Mouse (Mus musculus): ENCODE results near the gene Fgd1. TPM values are rescaled to one million over a fixed set of nuclear protein-coding genes. Genes with fewer than 3 reads are reported as not detected.

The Fgd1 gene
- 10 to 100 TPM; 12.0 to 31.3 TPM for polyA plus RNA-seq (2012; fragmentation: generic; extraction: Trizol)

DNA sequence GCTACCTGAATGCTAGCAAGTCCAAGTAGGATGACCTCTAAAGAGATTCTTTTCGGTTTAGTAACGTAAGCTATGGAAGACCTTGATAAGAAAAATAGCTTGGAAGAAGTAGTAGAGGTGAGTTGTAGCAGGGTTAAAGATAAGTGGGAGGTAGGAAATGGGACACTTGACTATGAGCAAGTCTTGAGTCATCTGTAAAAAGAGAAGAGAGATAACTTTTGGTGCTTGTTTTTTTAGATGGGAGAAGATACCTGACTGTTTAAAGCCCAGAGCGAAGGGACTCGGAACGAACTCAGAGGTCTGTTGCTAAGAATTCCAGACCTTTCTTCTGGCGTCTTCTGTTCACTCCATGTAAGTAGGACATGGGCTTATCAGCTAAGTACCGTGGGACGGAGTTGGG is at the start of gene Fgd1:
Gene Fgd1, plus strand, starts transcription at position 301 of the 400 bp plus-strand sequence.

GRCm38 (mm10) chrX:151016938-151017877 is 28.7 kb upstream of the Fgd1 start, which contains the start of gene Gnl3l:
Gene Gnl3l (minus strand): TSS chrX:151017322.

DNA sequence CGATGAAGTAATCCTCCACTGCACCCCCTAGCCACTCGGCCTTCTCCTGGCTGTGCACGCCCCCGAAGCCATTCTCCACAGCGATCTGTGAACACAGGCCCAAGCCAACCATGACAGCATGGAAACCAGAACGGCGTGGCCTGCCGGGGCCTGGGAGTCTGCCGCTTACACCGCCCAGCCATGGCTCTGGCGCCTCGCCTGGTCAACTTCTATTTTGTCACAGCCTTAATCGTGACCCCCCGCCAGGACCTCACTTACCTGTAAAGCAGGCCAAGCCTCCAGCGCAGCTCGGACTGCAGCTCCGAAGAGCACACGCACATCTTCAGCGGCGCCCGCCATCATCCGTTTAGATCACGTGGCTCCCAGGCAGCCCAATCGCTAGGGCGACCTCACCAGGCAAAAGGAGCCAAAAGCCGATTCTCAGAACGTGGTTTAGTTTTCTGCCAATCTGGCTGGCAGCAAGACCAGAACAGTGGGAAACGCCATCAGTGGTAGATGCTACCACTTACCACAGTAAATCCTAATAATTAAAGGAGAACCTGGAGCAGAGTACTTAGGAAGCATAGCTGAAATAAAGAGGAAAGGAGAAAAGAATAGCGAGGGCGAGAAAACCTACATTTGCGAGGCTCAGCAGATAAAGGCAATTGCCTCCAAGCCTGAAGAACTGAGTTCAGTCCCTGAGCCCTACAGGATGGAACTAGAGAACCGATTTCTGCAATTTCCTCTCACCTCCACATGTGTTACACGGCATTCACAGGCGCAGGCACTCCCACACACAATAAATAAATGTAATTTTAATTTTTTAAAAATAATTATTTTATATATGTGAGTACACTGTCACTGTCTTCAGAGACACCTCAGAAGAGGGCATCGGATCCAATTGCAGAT is 50.5 kb downstream of the Fgd1 start, which contains the start of gene Tsr2:
Gene Tsr2, minus strand, starts transcription at position 373 of the 888 bp plus-strand sequence.

Other genes starting within 250 kb of the Fgd1 start
- 100 to 1,000 TPM in 1 of 2 experiments, 10 to 100 TPM in 1; 24.2 to 432 TPM for gene Maged2, start 231.8 kb upstream of the Fgd1 start, polyA plus RNA-seq (2012; fragmentation: generic; extraction: Trizol)
- 10 to 100 TPM in 1 of 2 experiments, 1 to 10 TPM in 1; 1.4 to 11.7 TPM for gene Gnl3l, start 28.8 kb upstream of the Fgd1 start, polyA plus RNA-seq (2012; fragmentation: generic; extraction: Trizol)
- 10 to 100 TPM; 22.1 to 25.6 TPM for gene Tsr2, start 50.4 kb downstream of the Fgd1 start, polyA plus RNA-seq (2012; fragmentation: generic; extraction: Trizol)
- gene Wnk3, start 151.9 kb downstream of the Fgd1 start, polyA plus RNA-seq (2012; fragmentation: generic; extraction: Trizol): under 1 TPM in 1 of 2 experiments, not detected in 1; 0.01 TPM

Measured in C3H10T1/2 (cell line).